Mouse (Mus musculus): ENCODE measurements around the gene Srpk2. TPM values are rescaled to one million over a fixed set of nuclear protein-coding genes. Genes with fewer than 3 reads are reported as not detected.

Srpk2 gene
- total and polyA plus RNA-seq, 3 experiments, result 8.4 to 37.4 (median 35.1) TPM

DNA sequence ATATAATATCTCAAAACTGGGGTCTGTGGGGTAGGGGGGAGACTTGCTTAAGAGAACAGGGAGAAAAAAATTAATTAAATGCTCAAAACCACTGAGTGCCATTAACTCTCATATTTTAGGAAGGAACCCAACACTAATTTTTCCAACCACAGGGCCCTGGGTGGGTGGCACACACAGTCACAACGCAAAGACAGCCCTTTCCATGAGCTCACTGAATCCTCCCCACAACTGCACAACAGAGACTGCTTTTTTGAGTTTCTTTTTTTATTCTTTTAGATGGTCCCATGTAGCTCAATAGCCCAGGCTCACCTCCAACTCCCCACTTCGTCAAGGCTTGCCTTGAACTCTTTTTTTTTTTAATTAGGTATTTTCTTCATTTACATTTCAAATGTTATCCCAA is 58.2 kb downstream of the Srpk2 start:
- H3K9ac ChIP-seq (ENCODE audit: low read depth, low read length), result no peak overlapping the region

DNA sequence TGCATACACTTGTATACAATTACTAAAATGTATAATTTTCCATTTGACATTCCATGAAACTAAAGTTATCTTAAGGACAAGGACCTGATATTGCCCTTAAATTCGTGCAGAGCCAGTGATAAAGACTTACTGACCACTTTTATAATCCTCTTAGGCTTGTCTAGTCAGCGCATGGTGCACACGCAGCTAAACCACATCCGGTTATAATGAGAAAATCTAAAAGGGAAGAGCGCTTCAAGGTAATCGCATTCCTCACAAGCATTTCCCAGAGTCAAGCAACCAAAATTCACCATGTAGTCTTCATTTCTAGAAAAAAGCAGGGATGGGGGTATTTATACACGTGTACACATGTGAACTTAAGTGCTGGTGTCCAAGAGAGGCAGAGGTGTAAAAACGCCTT is 63.8 kb downstream of the Srpk2 start:
- WGBS, result 84% methylated on average over 8 of the region's 8 CpGs
- DNase-seq, result no peak
- Histone ChIP-seq H3K9ac (ENCODE audit: low read depth, low read length) (no peak overlapping the region), H3K79me2 (replicated peaks; ENCODE audit: control insufficient read depth, insufficient read depth, low read length) (no peaks in the 10 kb centered on the region), H3K4me1 (ENCODE audit: control insufficient read depth, insufficient read depth, low read length) (no peaks in the 10 kb centered on the region; the same call in 1 of the 2 replicates), H3K27ac (no peak overlapping the region), H3K27me3 (ENCODE audit: control insufficient read depth, insufficient read depth, low read length) (no peaks in the 10 kb centered on the region), H3K36me3 (ENCODE audit: control insufficient read depth, insufficient read depth, low read length) (no peaks in the 10 kb centered on the region), H3K4me3 (no peak overlapping the region)
- intact Hi-C loops (cut with DNase I), result no loop called here
- TF ChIP-seq EP300 (IDR thresholded peaks at IDR 0.05; ENCODE audit: insufficient read depth, low read depth, low read length) (no peak), CTCF (IDR thresholded peaks at IDR 0.05) (no peak), POLR2A (IDR thresholded peaks at IDR 0.05; ENCODE audit: insufficient read depth, low read depth, low read length) (no peak)

More for the DNA sequence above, 58.2 kb downstream of the Srpk2 start:
- TF ChIP-seq EP300 (IDR thresholded peaks at IDR 0.05; ENCODE audit: insufficient read depth, low read depth, low read length), result no peak
- no peak for TF ChIP-seq POLR2A (IDR thresholded peaks at IDR 0.05; ENCODE audit: insufficient read depth, low read depth, low read length)
- no peak for TF ChIP-seq CTCF (IDR thresholded peaks at IDR 0.05)
- Histone ChIP-seq H3K36me3 (ENCODE audit: control insufficient read depth, insufficient read depth, low read length) (no peaks in the 10 kb centered on the region), H3K27me3 (ENCODE audit: control insufficient read depth, insufficient read depth, low read length) (no peaks in the 10 kb centered on the region), H3K4me1 (ENCODE audit: control insufficient read depth, insufficient read depth, low read length) (no peaks in the 10 kb centered on the region; the same call in none of the 2 replicates), H3K79me2 (replicated peaks; ENCODE audit: control insufficient read depth, insufficient read depth, low read length) (no peaks in the 10 kb centered on the region), H3K4me3 (no peak overlapping the region), H3K27ac (no peak overlapping the region)
- 95% methylated on average over 2 of the region's 2 CpGs for WGBS
- DNase-seq, result no peak
- intact Hi-C loops (cut with DNase I), result no loop called here

DNA sequence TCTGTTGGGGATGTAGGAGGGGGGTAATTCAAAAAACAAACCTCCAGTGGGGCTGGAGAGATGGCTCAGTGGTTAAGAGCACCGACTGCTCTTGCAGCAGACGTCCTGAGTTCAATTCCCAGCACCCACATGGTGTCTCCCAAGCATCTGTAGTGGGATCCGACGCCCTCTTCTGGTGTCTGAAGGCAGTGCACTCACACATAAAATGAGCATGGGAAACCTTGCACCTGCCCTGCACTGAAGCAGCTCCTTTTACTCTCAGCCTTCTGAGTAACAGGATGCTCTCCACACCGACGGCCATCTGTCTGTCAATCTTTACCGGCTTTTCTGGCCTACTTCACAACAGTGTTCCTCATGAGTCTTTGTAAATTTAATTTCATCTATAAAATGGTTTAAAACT is 65.8 kb downstream of the Srpk2 start:
- Histone ChIP-seq H3K4me3 (no peak overlapping the region), H3K4me1 (ENCODE audit: control insufficient read depth, insufficient read depth, low read length) (peaks cover 3% of the 10 kb centered on the region), H3K27ac (no peak overlapping the region), H3K27me3 (ENCODE audit: control insufficient read depth, insufficient read depth, low read length) (no peaks in the 10 kb centered on the region), H3K9ac (ENCODE audit: low read depth, low read length) (no peak overlapping the region), H3K79me2 (replicated peaks; ENCODE audit: control insufficient read depth, insufficient read depth, low read length) (peaks cover 1% of the 10 kb centered on the region; the same call in 1 of the 2 replicates), H3K36me3 (ENCODE audit: control insufficient read depth, insufficient read depth, low read length) (peaks cover 8% of the 10 kb centered on the region)
- 95% methylated on average over 7 of the region's 7 CpGs for WGBS
- no peak for DNase-seq
- intact Hi-C loops (cut with DNase I), result loop anchor here (5.0 kb wide), 3 partner anchors 41 to 101 kb away; no protein-coding TSS in a partner anchor
- no peak for TF ChIP-seq EP300 (IDR thresholded peaks at IDR 0.05; ENCODE audit: insufficient read depth, low read depth, low read length)
- peak; percentile 16; the same call in 1 of the 2 replicates for TF ChIP-seq CTCF (IDR thresholded peaks at IDR 0.05)
- no peak for TF ChIP-seq POLR2A (IDR thresholded peaks at IDR 0.05; ENCODE audit: insufficient read depth, low read depth, low read length)

DNA sequence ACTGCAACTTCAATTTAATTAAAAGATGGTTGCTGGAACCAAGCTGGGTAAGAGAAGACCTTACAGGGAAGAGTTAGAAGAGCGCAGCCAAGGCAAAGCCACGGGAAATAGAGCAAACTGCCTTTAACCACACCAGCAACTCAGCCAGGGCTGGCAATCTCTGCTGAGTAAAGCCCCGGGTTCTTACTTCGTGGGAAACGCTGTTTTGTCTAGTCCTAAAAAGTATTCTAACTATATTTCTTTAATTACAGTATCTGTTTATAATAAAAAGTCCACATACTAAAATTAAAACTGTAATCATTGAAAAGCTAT is 67.4 kb downstream of the Srpk2 start:
- Histone ChIP-seq H3K4me3 (peak overlapping the region; percentile 59), H3K4me1 (ENCODE audit: control insufficient read depth, insufficient read depth, low read length) (peaks cover 4% of the 10 kb centered on the region), H3K36me3 (ENCODE audit: control insufficient read depth, insufficient read depth, low read length) (peaks cover 9% of the 10 kb centered on the region), H3K9ac (ENCODE audit: low read depth, low read length) (peak overlapping the region; percentile 45), H3K27me3 (ENCODE audit: control insufficient read depth, insufficient read depth, low read length) (no peaks in the 10 kb centered on the region), H3K27ac (peak overlapping the region; percentile 93), H3K79me2 (replicated peaks; ENCODE audit: control insufficient read depth, insufficient read depth, low read length) (peaks cover 1% of the 10 kb centered on the region; the same call in 1 of the 2 replicates)
- DNase-seq, result peak; percentile 59 to 61
- under 1% methylated on average over 5 of the region's 5 CpGs for WGBS
- TF ChIP-seq EP300 (IDR thresholded peaks at IDR 0.05; ENCODE audit: insufficient read depth, low read depth, low read length) (no peak), CTCF (IDR thresholded peaks at IDR 0.05) (no peak), POLR2A (IDR thresholded peaks at IDR 0.05; ENCODE audit: insufficient read depth, low read depth, low read length) (no peak)
- intact Hi-C loops (cut with DNase I), result loop anchor here (5.0 kb wide), 3 partner anchors 40 to 100 kb away; no protein-coding TSS in a partner anchor

DNA sequence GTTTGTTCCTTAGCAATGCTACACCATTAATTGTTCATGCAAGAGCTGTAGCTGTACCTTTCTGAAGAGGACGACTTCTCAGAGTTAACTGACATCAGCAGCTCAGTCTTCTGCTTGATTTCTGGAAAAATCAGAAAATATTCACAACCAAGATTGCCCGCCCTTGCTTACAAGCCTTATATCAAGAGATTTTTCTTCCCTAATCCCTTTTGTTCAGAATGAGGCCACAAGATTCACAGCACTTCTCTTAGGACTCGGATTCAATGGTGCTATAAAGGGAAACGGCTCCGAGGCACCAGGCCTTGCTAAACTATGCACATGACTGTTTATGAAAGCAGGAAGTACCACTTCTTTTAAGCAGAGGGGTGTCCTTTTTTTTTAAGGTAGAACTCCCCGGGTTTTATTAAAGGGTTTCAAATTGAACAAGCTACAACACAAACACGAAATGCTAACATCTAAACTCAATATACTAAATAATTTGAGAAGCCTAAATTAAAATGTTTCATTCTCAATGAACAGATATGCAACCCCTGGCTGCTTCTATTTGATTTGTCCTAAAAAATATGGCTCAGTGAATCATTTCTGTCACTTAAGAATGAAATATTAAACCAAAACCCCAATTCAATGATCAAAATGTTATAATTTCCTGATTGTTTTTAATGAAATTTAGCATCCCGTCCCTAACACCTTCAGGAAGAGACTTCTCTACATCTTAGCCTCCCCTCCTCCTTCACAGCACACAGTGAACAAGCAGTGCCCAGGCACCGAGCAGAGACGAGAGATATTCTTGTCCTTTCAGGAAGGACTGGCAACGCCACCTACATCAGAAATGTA is 67.9 kb downstream of the Srpk2 start:
- DNase-seq, result peak in 1 of 2 experiments; percentile 52
- TF ChIP-seq EP300 (IDR thresholded peaks at IDR 0.05; ENCODE audit: insufficient read depth, low read depth, low read length), result 0 out of 2 replicates have a peak, but pooled peaks have one; percentile 50
- peak; percentile 84 for TF ChIP-seq POLR2A (IDR thresholded peaks at IDR 0.05; ENCODE audit: insufficient read depth, low read depth, low read length)
- peak; percentile 36 for TF ChIP-seq CTCF (IDR thresholded peaks at IDR 0.05)
- Histone ChIP-seq H3K27me3 (ENCODE audit: control insufficient read depth, insufficient read depth, low read length) (no peaks in the 10 kb centered on the region), H3K36me3 (ENCODE audit: control insufficient read depth, insufficient read depth, low read length) (peaks cover 10% of the 10 kb centered on the region), H3K4me1 (ENCODE audit: control insufficient read depth, insufficient read depth, low read length) (peaks cover 4% of the 10 kb centered on the region), H3K27ac (peak overlapping the region; percentile 93), H3K9ac (ENCODE audit: low read depth, low read length) (peak overlapping the region; percentile 91), H3K4me3 (peak overlapping the region; percentile 59), H3K79me2 (replicated peaks; ENCODE audit: control insufficient read depth, insufficient read depth, low read length) (peaks cover 1% of the 10 kb centered on the region; the same call in 1 of the 2 replicates)
- under 1% methylated on average over 11 of the region's 11 CpGs for WGBS
- intact Hi-C loops (cut with DNase I), result loop anchor here (5.0 kb wide), 3 partner anchors 39 to 99 kb away; no protein-coding TSS in a partner anchor

All from heart, adult 2 months (tissue).